ENCODE assay signal across 8 mouse cellular contexts in the genomic region with DNA sequence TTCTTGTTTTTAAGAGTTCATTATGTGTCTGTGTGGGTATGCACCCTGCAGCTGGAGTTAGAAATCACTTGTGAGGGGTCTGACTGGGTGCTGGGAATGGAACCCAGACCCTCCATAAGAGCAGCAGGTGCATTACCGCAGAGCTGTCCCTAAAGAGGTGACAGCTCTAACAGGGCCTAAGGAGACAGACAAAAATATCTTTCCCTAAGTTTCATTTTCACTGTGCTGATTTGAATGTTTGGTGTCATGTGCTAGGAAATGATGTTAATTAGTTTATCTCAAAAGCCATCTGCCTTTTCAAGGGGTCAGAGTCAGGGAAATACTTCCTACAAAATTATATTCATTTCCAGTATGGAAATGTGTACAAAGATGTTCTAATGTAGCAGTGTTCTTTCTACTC. TPM values are rescaled to one million over a fixed set of nuclear protein-coding genes. Genes with fewer than 3 reads are reported as not detected.
A peak's percentile ranks its signal among the peaks of the same experiment; 100 is the strongest.
DNase-seq lines count a peak whose midpoint lies in the region; ATAC-seq and TF ChIP-seq lines count a peak whose summit lies in the region.
"Had no signal": no experiment of that assay in that cellular context is flagged by ENCODE, and none has a peak within 500 bp of the region (broad histone marks: within the 10 kb centered on the region; RNA-seq: fewer than 3 reads in every experiment).

A gene (plus strand): TSS at position 38 of the 400 bp plus-strand sequence.

- no peak for TF ChIP-seq EP300 in lung, postnatal 0 days (IDR thresholded peaks at IDR 0.05)

- H3K36me3 ChIP-seq in lung, postnatal 0 days (ENCODE audit: insufficient read depth, low read length), result peaks cover 19% of the 10 kb centered on the region
- peaks cover 12% of the 10 kb centered on the region; the same call in 1 of the 2 replicates for H3K36me3 ChIP-seq in forebrain, embryonic 16.5 days (ENCODE audit: control insufficient read depth, insufficient read depth)
- H3K36me3 ChIP-seq in limb, embryonic 13.5 days, result peaks cover 21% of the 10 kb centered on the region
- H3K36me3 ChIP-seq in small intestine, adult 2 months (ENCODE audit: control insufficient read depth, insufficient read depth, low read length), result peaks cover 21% of the 10 kb centered on the region

- H3K27me3 ChIP-seq in lung, postnatal 0 days (replicated peaks; ENCODE audit: insufficient read depth, low read length), result no peaks in the 10 kb centered on the region
- H3K27me3 ChIP-seq in forebrain, embryonic 16.5 days (replicated peaks; ENCODE audit: control insufficient read depth, insufficient read depth, low read length), result no peaks in the 10 kb centered on the region
- no peaks in the 10 kb centered on the region for H3K27me3 ChIP-seq in limb, embryonic 13.5 days
- H3K27me3 ChIP-seq in small intestine, adult 2 months (ENCODE audit: control insufficient read depth, insufficient read depth, low read length), result no peaks in the 10 kb centered on the region

- no peak for TF ChIP-seq POLR2A in small intestine, adult 2 months (IDR thresholded peaks at IDR 0.05; ENCODE audit: low read depth, low read length)

- H3K9ac ChIP-seq in lung, postnatal 0 days (replicated peaks; ENCODE audit: low read depth), result no peak within 1 kb of the TSS
- peak within 1 kb of the TSS; percentile 37 for H3K9ac ChIP-seq in forebrain, embryonic 16.5 days (replicated peaks; ENCODE audit: low read depth, low read length)
- peak within 1 kb of the TSS; percentile 67; the same call in 1 of the 2 replicates for H3K9ac ChIP-seq in limb, embryonic 13.5 days

- H3K4me1 ChIP-seq in lung, postnatal 0 days (ENCODE audit: insufficient read depth, low read depth, low read length), result peaks cover 9% of the 10 kb centered on the region; the same call in 1 of the 2 replicates
- peaks cover 38% of the 10 kb centered on the region for H3K4me1 ChIP-seq in forebrain, embryonic 16.5 days (replicated peaks; ENCODE audit: control insufficient read depth, insufficient read depth, low read length)
- peaks cover 44% of the 10 kb centered on the region for H3K4me1 ChIP-seq in limb, embryonic 13.5 days
- no peaks in the 10 kb centered on the region for H3K4me1 ChIP-seq in small intestine, adult 2 months (ENCODE audit: control insufficient read depth, insufficient read depth, insufficient read length, low read length)

- 84% methylated on average over 1 of the region's 1 CpGs for WGBS in lung, postnatal 0 days
- WGBS in forebrain, embryonic 16.5 days, result 95% methylated on average over 1 of the region's 1 CpGs
- 90% methylated on average over 1 of the region's 1 CpGs for WGBS in limb, embryonic 13.5 days
- WGBS in small intestine, adult 2 months, result 92% methylated on average over 1 of the region's 1 CpGs

- peak within 1 kb of the TSS; percentile 58 for H3K4me2 ChIP-seq in lung, postnatal 0 days (replicated peaks; ENCODE audit: low read depth, low read length)
- peak within 1 kb of the TSS; percentile 52 for H3K4me2 ChIP-seq in forebrain, embryonic 16.5 days (ENCODE audit: low read length)
- H3K4me2 ChIP-seq in limb, embryonic 13.5 days (replicated peaks), result peak within 1 kb of the TSS; percentile 71

- peak within 1 kb of the TSS; percentile 34; the same call in 1 of the 2 replicates for H3K4me3 ChIP-seq in lung, postnatal 0 days (ENCODE audit: low read depth, low read length)
- peak within 1 kb of the TSS; percentile 22 for H3K4me3 ChIP-seq in forebrain, embryonic 16.5 days (replicated peaks; ENCODE audit: low read length)
- peak within 1 kb of the TSS; percentile 49 for H3K4me3 ChIP-seq in limb, embryonic 13.5 days
- H3K4me3 ChIP-seq in small intestine, adult 2 months (ENCODE audit: low read depth, low read length), result no peak within 1 kb of the TSS

- no peak for TF ChIP-seq CTCF in lung, postnatal 0 days (IDR thresholded peaks at IDR 0.05)
- TF ChIP-seq CTCF in small intestine, adult 2 months (IDR thresholded peaks at IDR 0.05; ENCODE audit: extremely low read depth, insufficient read length, insufficient replicate concordance, low read depth, low read length), result no peak

- ATAC-seq in lung, postnatal 0 days, result no peak
- ATAC-seq in forebrain, embryonic 16.5 days, result no peak
- no peak for ATAC-seq in limb, embryonic 13.5 days (ENCODE audit: low FRiP score, low read depth)

- H3K9me3 ChIP-seq in lung, postnatal 0 days (ENCODE audit: low read length), result no peaks in the 10 kb centered on the region
- H3K9me3 ChIP-seq in forebrain, embryonic 16.5 days (ENCODE audit: control insufficient read depth, low read length), result no peaks in the 10 kb centered on the region
- no peaks in the 10 kb centered on the region for H3K9me3 ChIP-seq in limb, embryonic 13.5 days

- peak within 1 kb of the TSS; percentile 69 for H3K27ac ChIP-seq in lung, postnatal 0 days (ENCODE audit: low read length)
- H3K27ac ChIP-seq in forebrain, embryonic 16.5 days (ENCODE audit: low read length), result peak within 1 kb of the TSS; percentile 86
- H3K27ac ChIP-seq in limb, embryonic 13.5 days, result peak within 1 kb of the TSS; percentile 97
- H3K27ac ChIP-seq in small intestine, adult 2 months (ENCODE audit: insufficient read depth, low read depth, low read length), result peak within 1 kb of the TSS; percentile 36

- no peak for DNase-seq in lung, postnatal 0 days (ENCODE audit: low spot score)
- no peak for DNase-seq in lung, postnatal 10 days
- DNase-seq in right cerebral cortex, postnatal 25 days, result no peak
- DNase-seq in thymus, postnatal 36 days, result no peak
- DNase-seq: lung, postnatal 4 days had no signal

RNA-seq across cellular contexts. Expression of the gene that starts here (rescaled TPM):
- not detected in 2 replicates for polyA plus RNA-seq in lung, postnatal 0 days (2015; fragmentation: Nextera tagmentation; extraction: Ambion mirVana)
- polyA plus RNA-seq in forebrain, embryonic 16.5 days (2015; fragmentation: Nextera tagmentation; extraction: Ambion mirVana), result not detected in 2 replicates
- polyA plus RNA-seq in limb, embryonic 13.5 days (2015; fragmentation: Nextera tagmentation; extraction: Ambion mirVana), result not detected in 2 replicates
- not detected in 2 replicates for polyA plus RNA-seq in small intestine, adult 2 months (2012; rRNA removed)

Comparison
In these comparisons a context has a peak if more than half of its experiments do, and no peak if none do; other contexts are left out.
1. H3K27ac ChIP-seq: peak in every context shown above with its lines; median percentile 97 in limb, embryonic 13.5 days; 86 in forebrain, embryonic 16.5 days; 69 in lung, postnatal 0 days; 36 in small intestine, adult 2 months.